Mouse (Mus musculus): ENCODE measurements around the gene Ak1. TPM values are rescaled to one million over a fixed set of nuclear protein-coding genes. Genes with fewer than 3 reads are reported as not detected.
A peak's percentile ranks its signal among the peaks of the same experiment; 100 is the strongest.

Ak1 gene
- total and polyA plus RNA-seq, 2 experiments from 2014 or later: 114 to 119 TPM

DNA sequence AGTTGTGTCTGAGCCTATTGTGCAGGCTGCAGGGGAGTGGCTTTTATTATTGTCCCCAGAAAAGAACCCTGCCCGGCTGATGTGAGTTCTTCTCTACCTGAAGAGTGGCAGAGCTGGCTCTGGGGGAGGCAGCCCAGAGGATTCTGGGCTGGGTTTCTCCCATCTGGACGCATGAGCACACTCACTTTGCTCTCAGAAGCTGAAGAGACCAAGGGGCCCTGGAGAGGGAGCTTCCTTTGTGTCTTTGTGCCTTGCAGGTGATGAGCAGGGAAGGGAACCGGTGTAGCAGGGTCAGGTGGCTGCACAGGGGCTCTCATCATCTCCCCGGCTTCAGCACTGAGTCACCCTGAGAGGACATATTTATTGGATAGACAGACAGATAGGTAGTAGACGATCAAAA, 40.7 kb downstream of the Ak1 start:
- H3K36me3 ChIP-seq (ENCODE audit: insufficient read depth): no peaks in the 10 kb centered on the region
- ATAC-seq: no peak

DNA sequence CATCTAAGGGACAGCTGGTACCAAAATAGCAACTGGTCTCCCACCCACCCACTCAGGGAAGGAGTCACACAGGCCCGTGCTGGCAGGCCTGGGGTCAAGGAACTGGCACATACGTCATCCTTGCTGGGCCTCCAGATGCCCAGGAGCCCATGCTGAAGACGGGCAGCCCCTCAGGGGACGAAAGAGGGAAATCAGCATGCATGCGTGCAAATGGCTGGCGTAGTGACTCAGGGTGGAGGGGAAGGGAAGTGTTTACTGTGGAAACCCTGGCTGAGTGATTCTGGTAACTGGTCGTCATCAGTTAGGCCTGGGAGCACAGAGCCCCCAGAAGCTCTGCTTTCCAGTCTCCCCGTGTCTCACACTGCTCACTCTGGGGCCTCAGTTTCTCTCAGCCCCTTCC, 43.8 kb downstream of the Ak1 start:
- no peaks in the 10 kb centered on the region for H3K9me3 ChIP-seq (ENCODE audit: low read length)
- no peak overlapping the region for H3K9ac ChIP-seq
- no peak overlapping the region for H3K4me3 ChIP-seq (ENCODE audit: low read depth, low read length)
- H3K4me2 ChIP-seq (ENCODE audit: low read depth): no peak overlapping the region
- no peak for TF ChIP-seq CTCF (IDR thresholded peaks at IDR 0.05; ENCODE audit: low read depth)
- no peaks in the 10 kb centered on the region for H3K27me3 ChIP-seq (ENCODE audit: insufficient read depth, low read length)
- ATAC-seq (no peak), DNase-seq (no peak)
- H3K36me3 ChIP-seq (ENCODE audit: insufficient read depth): no peaks in the 10 kb centered on the region
- WGBS: 80% methylated on average over 8 of the region's 8 CpGs
- no peak overlapping the region for H3K27ac ChIP-seq (ENCODE audit: low read depth, low read length)
- no peaks in the 10 kb centered on the region for H3K4me1 ChIP-seq (ENCODE audit: insufficient read depth)

More for the DNA sequence above, 40.7 kb downstream of the Ak1 start:
- Histone ChIP-seq H3K9ac (no peak overlapping the region), H3K9me3 (ENCODE audit: low read length) (no peaks in the 10 kb centered on the region), H3K4me2 (ENCODE audit: low read depth) (no peak overlapping the region), H3K27me3 (ENCODE audit: insufficient read depth, low read length) (no peaks in the 10 kb centered on the region), H3K4me1 (ENCODE audit: insufficient read depth) (no peaks in the 10 kb centered on the region), H3K27ac (ENCODE audit: low read depth, low read length) (no peak overlapping the region), H3K4me3 (ENCODE audit: low read depth, low read length) (no peak overlapping the region)
- WGBS: 55% methylated on average over 5 of the region's 5 CpGs
- no peak for DNase-seq
- TF ChIP-seq CTCF (IDR thresholded peaks at IDR 0.05; ENCODE audit: low read depth): no peak

DNA sequence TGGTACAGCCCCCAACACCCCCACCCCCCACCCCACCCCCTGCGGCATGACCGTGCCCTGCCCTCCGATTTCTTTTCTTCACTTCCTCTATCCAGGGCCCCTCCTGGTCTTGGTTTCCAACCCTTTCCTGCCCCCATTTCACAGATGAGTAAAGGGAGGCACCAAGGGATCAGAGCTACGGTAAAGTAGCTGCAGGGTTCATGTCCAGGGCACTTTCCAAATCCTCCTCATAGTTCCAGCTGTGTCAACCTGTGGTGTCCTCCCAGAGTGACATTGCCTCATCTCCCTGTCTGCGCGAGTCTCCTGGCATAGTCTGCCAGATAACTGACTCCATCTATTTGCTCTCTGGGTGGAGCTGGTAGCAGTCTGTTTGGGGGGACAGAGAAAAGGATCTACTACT, 44.3 kb downstream of the Ak1 start:
- WGBS: 88% methylated on average over 6 of the region's 6 CpGs
- Histone ChIP-seq H3K4me1 (ENCODE audit: insufficient read depth) (no peaks in the 10 kb centered on the region), H3K27me3 (ENCODE audit: insufficient read depth, low read length) (no peaks in the 10 kb centered on the region), H3K4me2 (ENCODE audit: low read depth) (no peak overlapping the region), H3K36me3 (ENCODE audit: insufficient read depth) (no peaks in the 10 kb centered on the region), H3K27ac (ENCODE audit: low read depth, low read length) (no peak overlapping the region), H3K9ac (no peak overlapping the region), H3K9me3 (ENCODE audit: low read length) (no peaks in the 10 kb centered on the region), H3K4me3 (ENCODE audit: low read depth, low read length) (no peak overlapping the region)
- DNase-seq (no peak), ATAC-seq (no peak)
- no peak for TF ChIP-seq CTCF (IDR thresholded peaks at IDR 0.05; ENCODE audit: low read depth)

DNA sequence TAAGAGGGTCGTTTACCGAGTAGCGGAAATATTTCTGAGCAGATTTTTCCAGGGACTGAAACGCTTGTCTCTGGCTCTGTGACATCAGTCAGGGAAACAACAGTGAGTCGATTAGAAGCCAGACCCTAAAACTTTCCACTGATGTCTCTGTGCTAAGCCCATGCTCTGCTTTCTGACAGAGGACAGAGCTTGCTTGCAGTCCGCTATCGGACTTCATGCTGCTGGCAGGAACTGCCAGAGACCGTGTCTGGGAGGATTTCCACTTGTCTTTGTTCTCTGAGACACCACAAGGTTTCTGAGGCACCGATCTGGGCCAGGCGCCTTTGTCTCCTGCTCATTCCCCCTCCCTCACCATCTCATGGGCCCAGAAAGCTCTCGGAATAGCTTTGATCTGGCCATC, 46.2 kb downstream of the Ak1 start:
- Histone ChIP-seq H3K9ac (no peak overlapping the region), H3K27me3 (ENCODE audit: insufficient read depth, low read length) (no peaks in the 10 kb centered on the region), H3K36me3 (ENCODE audit: insufficient read depth) (no peaks in the 10 kb centered on the region), H3K4me1 (ENCODE audit: insufficient read depth) (no peaks in the 10 kb centered on the region), H3K4me2 (ENCODE audit: low read depth) (no peak overlapping the region), H3K9me3 (ENCODE audit: low read length) (no peaks in the 10 kb centered on the region), H3K27ac (ENCODE audit: low read depth, low read length) (no peak overlapping the region), H3K4me3 (ENCODE audit: low read depth, low read length) (no peak overlapping the region)
- ATAC-seq (no peak), DNase-seq (peak; percentile 12)
- no peak for TF ChIP-seq CTCF (IDR thresholded peaks at IDR 0.05; ENCODE audit: low read depth)
- 20% methylated on average over 11 of the region's 11 CpGs for WGBS

DNA sequence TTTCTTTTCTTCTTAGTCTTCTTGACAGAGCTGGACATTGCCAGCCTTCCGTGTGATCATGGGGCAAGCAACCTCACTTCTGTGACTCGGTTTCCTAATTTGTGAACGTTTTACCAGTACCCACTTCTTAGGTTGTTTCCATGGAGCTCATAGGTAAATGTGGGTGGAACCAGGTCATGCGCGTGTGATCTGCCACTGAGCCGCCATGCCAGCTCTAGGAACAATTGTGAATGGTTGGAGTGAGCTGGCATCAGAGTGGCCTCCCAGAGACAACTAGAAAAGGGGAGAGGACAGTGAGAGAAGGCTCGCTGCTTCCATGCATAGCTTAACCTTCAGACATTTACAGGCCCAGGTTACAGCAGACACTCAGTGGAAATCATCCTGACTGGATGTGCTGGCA, 46.6 kb downstream of the Ak1 start:
- ATAC-seq: no peak
- H3K36me3 ChIP-seq (ENCODE audit: insufficient read depth): no peaks in the 10 kb centered on the region
- H3K4me1 ChIP-seq (ENCODE audit: insufficient read depth): no peaks in the 10 kb centered on the region
- H3K27me3 ChIP-seq (ENCODE audit: insufficient read depth, low read length): no peaks in the 10 kb centered on the region
- 58% methylated on average over 7 of the region's 7 CpGs for WGBS
- no peak overlapping the region for H3K4me3 ChIP-seq (ENCODE audit: low read depth, low read length)
- no peaks in the 10 kb centered on the region for H3K9me3 ChIP-seq (ENCODE audit: low read length)
- no peak overlapping the region for H3K9ac ChIP-seq
- no peak for DNase-seq
- no peak overlapping the region for H3K4me2 ChIP-seq (ENCODE audit: low read depth)
- TF ChIP-seq CTCF (IDR thresholded peaks at IDR 0.05; ENCODE audit: low read depth): no peak
- no peak overlapping the region for H3K27ac ChIP-seq (ENCODE audit: low read depth, low read length)

DNA sequence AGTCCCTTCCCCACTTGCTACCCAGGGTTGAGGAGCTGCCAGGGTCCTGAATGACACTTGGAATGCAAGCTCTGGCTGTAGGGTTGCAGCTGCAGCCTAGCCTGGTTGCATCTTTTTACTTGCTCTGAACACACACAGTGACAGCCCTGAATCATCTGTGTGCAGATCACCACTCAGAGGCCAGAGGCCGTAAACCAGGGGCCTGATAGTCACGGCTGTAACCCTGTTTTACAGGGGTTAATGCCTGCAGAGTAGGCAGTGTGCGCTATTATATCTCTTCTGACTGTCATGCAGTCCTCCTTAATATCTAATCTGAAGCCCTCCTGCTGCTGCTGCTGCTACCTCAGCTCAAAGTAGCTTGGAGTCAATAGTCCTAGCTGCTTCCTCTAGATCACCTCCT, 48.3 kb downstream of the Ak1 start:
- Histone ChIP-seq H3K4me1 (ENCODE audit: insufficient read depth) (no peaks in the 10 kb centered on the region), H3K9ac (no peak overlapping the region), H3K27ac (ENCODE audit: low read depth, low read length) (no peak overlapping the region), H3K9me3 (ENCODE audit: low read length) (no peaks in the 10 kb centered on the region), H3K27me3 (ENCODE audit: insufficient read depth, low read length) (no peaks in the 10 kb centered on the region), H3K4me2 (ENCODE audit: low read depth) (no peak overlapping the region), H3K36me3 (ENCODE audit: insufficient read depth) (no peaks in the 10 kb centered on the region), H3K4me3 (ENCODE audit: low read depth, low read length) (no peak overlapping the region)
- no peak for TF ChIP-seq CTCF (IDR thresholded peaks at IDR 0.05; ENCODE audit: low read depth)
- no peak for ATAC-seq
- no peak for DNase-seq
- 79% methylated on average over 3 of the region's 3 CpGs for WGBS

DNA sequence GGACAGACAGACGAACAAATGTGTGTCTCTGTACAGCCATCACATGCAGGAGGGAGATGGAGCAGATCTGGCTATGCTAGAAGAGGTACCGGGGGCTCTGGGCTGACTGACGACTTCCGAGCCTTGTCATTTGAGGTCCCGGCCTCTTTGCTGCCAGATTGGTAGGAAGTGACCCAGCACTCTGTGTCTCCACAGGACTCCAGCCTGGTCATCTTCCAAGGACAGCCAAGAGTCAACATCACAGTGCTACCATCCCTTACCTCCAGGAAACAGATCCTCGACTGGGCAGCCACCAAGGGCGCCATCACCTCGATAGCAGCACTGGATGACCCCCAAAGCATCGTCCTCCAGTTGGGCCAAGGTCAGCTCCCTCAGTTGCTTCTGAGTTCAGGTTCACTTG, 49.6 kb downstream of the Ak1 start:
- DNase-seq (no peak), ATAC-seq (no peak)
- Histone ChIP-seq H3K9me3 (ENCODE audit: low read length) (no peaks in the 10 kb centered on the region), H3K4me2 (ENCODE audit: low read depth) (no peak overlapping the region), H3K27me3 (ENCODE audit: insufficient read depth, low read length) (no peaks in the 10 kb centered on the region), H3K9ac (no peak overlapping the region), H3K27ac (ENCODE audit: low read depth, low read length) (no peak overlapping the region), H3K4me3 (ENCODE audit: low read depth, low read length) (no peak overlapping the region), H3K36me3 (ENCODE audit: insufficient read depth) (no peaks in the 10 kb centered on the region), H3K4me1 (ENCODE audit: insufficient read depth) (no peaks in the 10 kb centered on the region)
- 89% methylated on average over 9 of the region's 9 CpGs for WGBS
- no peak for TF ChIP-seq CTCF (IDR thresholded peaks at IDR 0.05; ENCODE audit: low read depth)
